Mouse (Mus musculus): ENCODE data around the gene Ankrd7. TPM values are rescaled to one million over a fixed set of nuclear protein-coding genes. Genes with fewer than 3 reads are reported as not detected.
"Not testable (repeated sequence)": the region's sequence is repeated elsewhere in the genome, so short reads cannot be mapped to it uniquely, and the experiment has no call there.

Gene Ankrd7
- polyA plus RNA-seq (2014; fragmentation: Nextera tagmentation; extraction: Ambion mirVana), result not detected in 2 replicates

DNA sequence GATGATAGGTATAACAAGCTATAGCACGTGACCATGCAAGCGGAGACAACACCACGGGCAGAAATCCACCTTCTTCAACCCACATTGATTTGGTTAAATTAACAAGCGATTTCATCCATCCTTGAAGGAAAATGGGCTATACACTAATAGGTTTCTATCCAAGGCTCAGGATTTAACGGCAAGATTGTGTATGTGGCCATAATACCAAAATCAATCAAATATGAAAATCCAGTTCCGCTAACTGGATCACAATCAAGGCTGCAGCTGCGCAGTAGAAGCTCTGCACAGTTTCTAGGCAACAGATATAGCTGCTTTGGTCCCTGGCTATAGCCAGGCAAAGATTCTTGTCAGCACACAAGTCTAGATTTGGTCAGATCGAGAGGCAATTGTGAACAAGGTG, at the start of gene Ankrd7:
Gene Ankrd7, plus strand, starts transcription at position 301 of the 400 bp plus-strand sequence.
- Histone ChIP-seq H3K4me2 (ENCODE audit: low read depth, low read length) (no peak within 1 kb of the TSS), H3K36me3 (ENCODE audit: control insufficient read depth, insufficient read depth, low read length) (no peaks in the 10 kb centered on the region), H3K27ac (ENCODE audit: low read depth, low read length) (no peak within 1 kb of the TSS), H3K4me3 (ENCODE audit: low read depth, low read length) (no peak within 1 kb of the TSS), H3K27me3 (ENCODE audit: control insufficient read depth, insufficient read depth, low read length) (no peaks in the 10 kb centered on the region), H3K9ac (replicated peaks; ENCODE audit: low read depth, low read length) (no peak within 1 kb of the TSS), H3K4me1 (ENCODE audit: control insufficient read depth, insufficient read depth, low read length) (no peaks in the 10 kb centered on the region), H3K9me3 (ENCODE audit: control insufficient read depth, low read length) (no peaks in the 10 kb centered on the region)
- no peak for ATAC-seq (ENCODE audit: low read depth)
- WGBS, result 92% methylated on average over 8 of the region's 8 CpGs

- no peaks in the 10 kb centered on the region for H3K27me3 ChIP-seq (ENCODE audit: control insufficient read depth, insufficient read depth, low read length)
Observed at GRCm38 (mm10) chr6:18819343-18819742, 46.8 kb upstream of the Ankrd7 start.

GRCm38 (mm10) chr6:18820246-18820645, 45.9 kb upstream of the Ankrd7 start:
- H3K27me3 ChIP-seq (ENCODE audit: control insufficient read depth, insufficient read depth, low read length), result no peaks in the 10 kb centered on the region
- H3K36me3 ChIP-seq (ENCODE audit: control insufficient read depth, insufficient read depth, low read length), result no peaks in the 10 kb centered on the region
- no peaks in the 10 kb centered on the region for H3K4me1 ChIP-seq (ENCODE audit: control insufficient read depth, insufficient read depth, low read length)
- H3K4me2 ChIP-seq (ENCODE audit: low read depth, low read length), result no peak overlapping the region
- no peak for ATAC-seq (ENCODE audit: low read depth)
- no peak overlapping the region for H3K4me3 ChIP-seq (ENCODE audit: low read depth, low read length)
- no peak overlapping the region for H3K9ac ChIP-seq (replicated peaks; ENCODE audit: low read depth, low read length)
- no peaks in the 10 kb centered on the region for H3K9me3 ChIP-seq (ENCODE audit: control insufficient read depth, low read length)
- H3K27ac ChIP-seq (ENCODE audit: low read depth, low read length), result no peak overlapping the region
- WGBS, result 72% methylated on average over 4 of the region's 4 CpGs

More at GRCm38 (mm10) chr6:18819343-18819742, 46.8 kb upstream of the Ankrd7 start:
- Histone ChIP-seq H3K4me3 (ENCODE audit: low read depth, low read length) (no peak overlapping the region), H3K4me1 (ENCODE audit: control insufficient read depth, insufficient read depth, low read length) (no peaks in the 10 kb centered on the region), H3K27ac (ENCODE audit: low read depth, low read length) (no peak overlapping the region), H3K9me3 (ENCODE audit: control insufficient read depth, low read length) (no peaks in the 10 kb centered on the region), H3K9ac (replicated peaks; ENCODE audit: low read depth, low read length) (no peak overlapping the region), H3K36me3 (ENCODE audit: control insufficient read depth, insufficient read depth, low read length) (no peaks in the 10 kb centered on the region), H3K4me2 (ENCODE audit: low read depth, low read length) (no peak overlapping the region)
- no peak; the same call in 1 of the 2 replicates for ATAC-seq (ENCODE audit: low read depth)
- 18% methylated on average over 4 of the region's 4 CpGs for WGBS

GRCm38 (mm10) chr6:18822812-18823211, 43.3 kb upstream of the Ankrd7 start:
- no peaks in the 10 kb centered on the region for H3K27me3 ChIP-seq (ENCODE audit: control insufficient read depth, insufficient read depth, low read length)
- no peak overlapping the region for H3K4me2 ChIP-seq (ENCODE audit: low read depth, low read length)
- ATAC-seq (ENCODE audit: low read depth), result no peak
- no peaks in the 10 kb centered on the region for H3K36me3 ChIP-seq (ENCODE audit: control insufficient read depth, insufficient read depth, low read length)
- H3K4me3 ChIP-seq (ENCODE audit: low read depth, low read length), result no peak overlapping the region
- 73% methylated on average over 1 of the region's 1 CpGs for WGBS
- H3K27ac ChIP-seq (ENCODE audit: low read depth, low read length), result no peak overlapping the region
- H3K9ac ChIP-seq (replicated peaks; ENCODE audit: low read depth, low read length), result no peak overlapping the region
- no peaks in the 10 kb centered on the region for H3K9me3 ChIP-seq (ENCODE audit: control insufficient read depth, low read length)
- no peaks in the 10 kb centered on the region for H3K4me1 ChIP-seq (ENCODE audit: control insufficient read depth, insufficient read depth, low read length)

- no peaks in the 10 kb centered on the region for H3K36me3 ChIP-seq (ENCODE audit: control insufficient read depth, insufficient read depth, low read length)
- no peak overlapping the region for H3K4me2 ChIP-seq (ENCODE audit: low read depth, low read length)
- H3K4me3 ChIP-seq (ENCODE audit: low read depth, low read length), result no peak overlapping the region
- no peak overlapping the region for H3K27ac ChIP-seq (ENCODE audit: low read depth, low read length)
- H3K27me3 ChIP-seq (ENCODE audit: control insufficient read depth, insufficient read depth, low read length), result no peaks in the 10 kb centered on the region
- H3K4me1 ChIP-seq (ENCODE audit: control insufficient read depth, insufficient read depth, low read length), result no peaks in the 10 kb centered on the region
- H3K9ac ChIP-seq (replicated peaks; ENCODE audit: low read depth, low read length), result no peak overlapping the region
- 80% methylated on average over 1 of the region's 1 CpGs for WGBS
- H3K9me3 ChIP-seq (ENCODE audit: control insufficient read depth, low read length), result no peaks in the 10 kb centered on the region
- ATAC-seq (ENCODE audit: low read depth), result no peak
Observed at GRCm38 (mm10) chr6:18832958-18833357, 33.2 kb upstream of the Ankrd7 start.

- H3K4me3 ChIP-seq (ENCODE audit: low read depth, low read length); H3K9ac ChIP-seq (replicated peaks; ENCODE audit: low read depth, low read length); H3K4me2 ChIP-seq (ENCODE audit: low read depth, low read length); H3K4me1 ChIP-seq (ENCODE audit: control insufficient read depth, insufficient read depth, low read length); H3K27me3 ChIP-seq (ENCODE audit: control insufficient read depth, insufficient read depth, low read length); H3K27ac ChIP-seq (ENCODE audit: low read depth, low read length); H3K9me3 ChIP-seq (ENCODE audit: control insufficient read depth, low read length); H3K36me3 ChIP-seq (ENCODE audit: control insufficient read depth, insufficient read depth, low read length); ATAC-seq (ENCODE audit: low read depth): not testable (repeated sequence)
- WGBS, result 73% methylated on average over 4 of the region's 11 CpGs
Observed at GRCm38 (mm10) chr6:18844529-18844928, 21.6 kb upstream of the Ankrd7 start.

- not testable (repeated sequence) for H3K4me2 ChIP-seq (ENCODE audit: low read depth, low read length); H3K36me3 ChIP-seq (ENCODE audit: control insufficient read depth, insufficient read depth, low read length); ATAC-seq (ENCODE audit: low read depth); H3K27ac ChIP-seq (ENCODE audit: low read depth, low read length); H3K9me3 ChIP-seq (ENCODE audit: control insufficient read depth, low read length); H3K27me3 ChIP-seq (ENCODE audit: control insufficient read depth, insufficient read depth, low read length); H3K4me3 ChIP-seq (ENCODE audit: low read depth, low read length); H3K9ac ChIP-seq (replicated peaks; ENCODE audit: low read depth, low read length)
- 50% methylated on average over 5 of the region's 7 CpGs for WGBS
- peaks cover 12% of the 10 kb centered on the region for H3K4me1 ChIP-seq (ENCODE audit: control insufficient read depth, insufficient read depth, low read length)
Observed at GRCm38 (mm10) chr6:18845571-18845970, 20.5 kb upstream of the Ankrd7 start.

DNA sequence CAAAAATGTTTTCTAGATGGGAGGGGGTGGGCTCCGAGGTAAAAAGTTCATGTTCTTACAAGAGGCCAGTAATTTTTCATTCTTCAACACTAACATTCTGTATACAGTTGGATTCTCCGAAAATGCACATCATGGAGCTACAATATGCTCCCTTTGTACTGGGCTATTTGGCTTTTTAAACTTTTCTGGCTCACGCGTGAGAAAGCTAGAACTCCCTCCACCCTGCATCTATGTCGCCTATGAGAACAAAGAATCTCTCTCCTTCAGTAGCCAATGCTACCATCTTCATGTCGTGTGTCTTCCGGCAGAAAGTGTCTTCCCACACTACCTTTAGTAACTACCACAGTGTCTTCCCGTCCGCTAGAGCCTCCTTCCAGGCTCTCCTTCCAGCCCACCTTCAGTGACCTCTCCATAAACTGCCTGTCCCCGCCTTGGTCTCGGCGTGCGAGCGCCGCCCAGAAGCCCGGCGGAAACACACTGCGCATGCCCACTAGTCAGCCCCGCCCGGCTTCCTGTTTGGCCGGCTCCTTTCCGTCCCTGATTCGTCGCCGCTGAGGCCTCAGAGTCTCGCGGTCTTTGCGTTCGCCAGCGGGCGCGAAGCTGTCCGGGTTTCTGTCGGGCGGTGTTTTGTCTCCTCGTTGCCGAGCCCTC, 17.9 kb upstream of the Ankrd7 start, which contains the start of gene Lsm8:
Gene Lsm8, plus strand, starts transcription at position 529 of the 651 bp plus-strand sequence.
- Histone ChIP-seq H3K9me3 (ENCODE audit: control insufficient read depth, low read length) (no peaks in the 10 kb centered on the region), H3K27ac (ENCODE audit: low read depth, low read length) (peak within 1 kb of the TSS; percentile 92), H3K4me1 (ENCODE audit: control insufficient read depth, insufficient read depth, low read length) (peaks cover 12% of the 10 kb centered on the region), H3K36me3 (ENCODE audit: control insufficient read depth, insufficient read depth, low read length) (no peaks in the 10 kb centered on the region; the same call in 1 of the 2 replicates), H3K4me2 (ENCODE audit: low read depth, low read length) (peak within 1 kb of the TSS; percentile 66), H3K4me3 (ENCODE audit: low read depth, low read length) (peak within 1 kb of the TSS; percentile 82), H3K27me3 (ENCODE audit: control insufficient read depth, insufficient read depth, low read length) (no peaks in the 10 kb centered on the region), H3K9ac (replicated peaks; ENCODE audit: low read depth, low read length) (peak within 1 kb of the TSS; percentile 93)
- 2% methylated on average over 37 of the region's 37 CpGs for WGBS
- peak; percentile 100 for ATAC-seq (ENCODE audit: low read depth)

GRCm38 (mm10) chr6:18848702-18849061, 17.4 kb upstream of the Ankrd7 start:
- Histone ChIP-seq H3K4me3 (ENCODE audit: low read depth, low read length) (peak overlapping the region; percentile 82), H3K36me3 (ENCODE audit: control insufficient read depth, insufficient read depth, low read length) (no peaks in the 10 kb centered on the region; the same call in 1 of the 2 replicates), H3K27ac (ENCODE audit: low read depth, low read length) (peak overlapping the region; percentile 92), H3K9ac (replicated peaks; ENCODE audit: low read depth, low read length) (peak overlapping the region; percentile 93), H3K27me3 (ENCODE audit: control insufficient read depth, insufficient read depth, low read length) (no peaks in the 10 kb centered on the region), H3K9me3 (ENCODE audit: control insufficient read depth, low read length) (no peaks in the 10 kb centered on the region), H3K4me2 (ENCODE audit: low read depth, low read length) (peak overlapping the region; percentile 66), H3K4me1 (ENCODE audit: control insufficient read depth, insufficient read depth, low read length) (peaks cover 12% of the 10 kb centered on the region)
- no peak; the same call in 1 of the 2 replicates for ATAC-seq (ENCODE audit: low read depth)
- under 1% methylated on average over 24 of the region's 28 CpGs for WGBS
